Mouse (Mus musculus) ES-E14 (cell line): ENCODE results near the gene Rnf224. TPM values are rescaled to one million over a fixed set of nuclear protein-coding genes. Genes with fewer than 3 reads are reported as not detected.

Experiments used
- DNase-seq: peaks from one replicate; pipeline ENCODE4 v3.0.0-alpha.2; 2013; ENCODE audit warnings: low read depth, low spot score
- H3K27ac ChIP-seq: 2 replicates; pipeline ENCODE4 v1.5.1; 2012; ENCODE audit warnings: low read depth, mild to moderate bottlenecking, low read length, moderate library complexity, mixed read lengths; ENCODE audit not compliant: poor library complexity, insufficient read depth, severe bottlenecking
- H3K36me3 ChIP-seq: 2 replicates; pipeline ENCODE4 v1.6.1; 2012; ENCODE audit warnings: mild to moderate bottlenecking, low read length, moderate library complexity, mixed read lengths; ENCODE audit not compliant: control insufficient read depth, poor library complexity, insufficient read depth, severe bottlenecking
- H3K4me1 ChIP-seq, 2 experiments: fragments of 150-350 bp in 1 of 2; sonication (generic) in 1 of 2; 2 replicates each; pipeline ENCODE4 v1.6.1; 2012; ENCODE audit warnings: low read length in 2 of 2, mild to moderate bottlenecking in 1 of 2, mixed read lengths in 1 of 2; ENCODE audit not compliant: control insufficient read depth in 2 of 2, insufficient read depth in 2 of 2, poor library complexity in 1 of 2
- H3K4me3 ChIP-seq, 2 experiments: fragments of 150-350 bp in 1 of 2; sonication (generic) in 1 of 2; 2 replicates each; pipeline ENCODE4 v1.5.1; 2012; ENCODE audit warnings: low read length in 2 of 2, low read depth in 1 of 2, mild to moderate bottlenecking in 1 of 2, mixed read lengths in 1 of 2; ENCODE audit not compliant: insufficient read depth in 1 of 2, poor library complexity in 1 of 2, severe bottlenecking in 1 of 2
- H3K9ac ChIP-seq: 2 replicates; pipeline ENCODE4 v1.6.1; 2012; ENCODE audit warnings: low read depth, mild to moderate bottlenecking, low read length, mixed read lengths; ENCODE audit not compliant: poor library complexity, insufficient read depth, severe bottlenecking
- H3K9me3 ChIP-seq: fragments of 150-350 bp; sonication (generic); 2 replicates; pipeline ENCODE4 v1.6.1; 2012; ENCODE audit warnings: low read depth, mild to moderate bottlenecking, low read length; ENCODE audit not compliant: control insufficient read depth, insufficient read depth
- CHD2 ChIP-seq: IDR thresholded peaks from 2 replicates; pipeline ENCODE4 v1.6.1; 2014; ENCODE audit warnings: mild to moderate bottlenecking, low read depth, low read length, inconsistent platforms
- HCFC1 ChIP-seq: IDR thresholded peaks from 2 replicates; pipeline ENCODE4 v1.6.1; 2012; ENCODE audit warnings: low read length, inconsistent platforms, borderline replicate concordance; ENCODE audit not compliant: insufficient read depth
- MAFK ChIP-seq: IDR thresholded peaks from 2 replicates; pipeline ENCODE4 v1.6.1; 2014; ENCODE audit warnings: mild to moderate bottlenecking, low read depth, low read length, inconsistent platforms; ENCODE audit not compliant: insufficient read depth
- ZC3H11A ChIP-seq: IDR thresholded peaks from 2 replicates; pipeline ENCODE4 v1.6.1; 2012; ENCODE audit warnings: low read depth, mild to moderate bottlenecking, inconsistent platforms, low read length, borderline replicate concordance
- ZNF384 ChIP-seq: IDR thresholded peaks from 2 replicates; pipeline ENCODE4 v1.6.1; 2012; ENCODE audit warnings: low read depth, low read length, inconsistent platforms
- in situ Hi-C, 2 experiments: fragments of 600-800 bp; cut with MboI; formaldehyde crosslinking; loops; one replicate each; pipeline ENCODE4 v1.15.1; 2025; ENCODE audit warnings: low sequenced_read_pairs in 2 of 2, inconsistent platforms in 1 of 2; ENCODE audit not compliant: unreplicated experiment in 2 of 2
- total RNA-seq: library from RNA; depleted of rRNA; stranded (reverse); fragments of 300-350 nt; gene quantifications from 2 replicates; pipeline ENCODE4 v1.2.3, GENCODE M21; 2012

Gene Rnf224
- total RNA-seq, 1 experiment, result 0.18 TPM

DNA sequence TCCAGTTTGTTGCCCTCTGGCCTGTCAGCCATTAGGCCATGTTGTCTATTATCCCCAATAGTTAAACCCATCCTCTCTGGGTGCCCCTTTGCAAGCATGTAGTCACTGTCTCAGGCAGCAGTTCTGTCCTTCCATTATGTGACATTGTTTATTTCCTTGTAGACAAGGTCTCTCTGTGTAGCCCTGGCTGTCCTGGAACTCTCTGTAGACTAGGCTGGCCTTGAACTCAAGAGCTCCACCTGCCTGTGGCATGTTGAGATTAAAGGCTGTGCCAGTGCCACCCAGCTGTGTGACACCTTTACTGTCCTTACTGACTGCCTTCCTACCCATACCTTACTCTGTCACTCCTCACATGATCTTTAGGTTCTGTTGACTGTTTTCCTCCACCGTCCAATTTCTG, 15.7 kb upstream of the Rnf224 start:
- Histone ChIP-seq H3K4me1 (peaks cover 0 to 2% of the 10 kb centered on the region in 2 experiments; a peak in 2 of 4 replicates), H3K9me3 (no peaks in the 10 kb centered on the region), H3K9ac (no peak overlapping the region), H3K36me3 (peaks cover 47% of the 10 kb centered on the region), H3K4me3 (no peak overlapping the region), H3K27ac (no peak overlapping the region)
- in situ Hi-C loops, result no loop called here
- no peak for DNase-seq
- TF ChIP-seq ZNF384 (no peak), CHD2 (no peak), ZC3H11A (no peak), MAFK (no peak), HCFC1 (no peak)

DNA sequence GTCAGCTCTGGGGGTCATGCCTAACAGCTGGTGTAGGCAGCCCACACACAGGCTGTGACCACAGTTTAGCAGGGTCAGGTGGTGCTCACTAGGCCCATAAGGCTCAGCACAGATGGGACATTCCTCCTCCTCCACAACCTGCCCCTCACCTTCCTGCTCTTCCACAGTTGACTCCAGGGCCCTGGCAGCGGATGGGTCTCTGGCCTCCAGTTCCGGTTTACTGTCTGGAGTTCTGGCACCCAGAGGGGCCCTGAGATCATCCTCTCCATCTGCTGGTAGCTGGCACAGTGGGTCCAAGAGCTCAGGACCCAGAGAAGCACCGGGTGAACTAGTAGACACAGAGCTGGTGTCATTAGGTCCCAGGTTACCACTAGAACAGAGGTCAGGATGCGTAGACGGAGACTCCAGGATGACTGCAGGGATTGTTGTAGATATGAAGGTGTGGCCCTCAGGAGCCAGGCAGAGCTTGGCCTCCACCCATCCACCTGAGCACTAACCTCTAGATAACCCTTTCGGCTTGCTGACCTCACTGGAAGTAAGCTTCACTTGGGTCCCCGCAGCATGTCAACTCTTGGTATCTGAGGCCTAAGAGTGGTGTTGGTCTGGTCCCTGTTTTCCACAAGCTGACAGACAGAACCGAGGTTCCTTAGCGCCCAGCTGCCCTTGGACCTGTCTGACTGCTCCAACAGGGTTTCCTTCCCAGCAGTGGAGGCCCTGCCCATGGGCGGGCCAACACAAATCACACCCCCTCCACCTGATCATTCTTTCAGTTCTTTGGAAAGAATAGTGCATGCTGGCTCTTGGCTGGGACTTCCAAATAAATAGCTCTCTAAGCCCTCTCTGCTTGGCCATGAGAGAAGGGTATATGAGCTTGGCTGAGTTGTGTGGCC, 9.8 kb upstream of the Rnf224 start, which contains the start of gene AL732309.1:
Gene AL732309.1 (minus strand): TSS at position 681 of the 890 bp plus-strand sequence.
- Histone ChIP-seq H3K36me3 (peaks cover 43% of the 10 kb centered on the region), H3K9me3 (no peaks in the 10 kb centered on the region), H3K9ac (no peak within 1 kb of the TSS), H3K4me3 (no peak within 1 kb of the TSS), H3K27ac (no peak within 1 kb of the TSS), H3K4me1 (peaks cover 2 to 13% of the 10 kb centered on the region in 2 experiments; a peak in 3 of 4 replicates)
- in situ Hi-C loops, result no loop called here
- TF ChIP-seq MAFK (no peak), ZC3H11A (no peak), CHD2 (no peak), HCFC1 (no peak), ZNF384 (no peak)
- DNase-seq, result no peak

DNA sequence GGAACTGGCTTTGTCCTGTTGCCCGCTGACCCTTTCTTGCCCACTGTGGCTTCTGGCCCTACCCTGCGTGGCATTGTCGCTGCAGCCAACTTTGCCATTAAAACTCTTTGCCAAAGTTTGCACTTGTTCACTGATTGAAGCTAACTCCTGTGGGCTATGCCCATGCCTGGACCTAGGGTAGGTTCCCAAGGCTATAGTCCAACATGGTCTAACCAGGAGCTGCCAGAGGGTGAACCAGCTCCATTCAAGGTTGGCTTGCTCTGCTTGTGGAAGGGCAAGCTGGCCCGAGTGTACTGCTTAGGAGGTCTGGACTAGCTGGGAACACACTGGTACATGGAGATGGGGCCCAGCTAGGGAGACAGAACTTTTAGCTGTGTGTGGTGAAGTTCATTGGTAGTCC, 7.6 kb upstream of the Rnf224 start:
- no peak for TF ChIP-seq ZC3H11A
- no peak for TF ChIP-seq CHD2
- no peak for TF ChIP-seq ZNF384
- no peak for TF ChIP-seq MAFK
- TF ChIP-seq HCFC1, result no peak
- DNase-seq, result no peak
- Histone ChIP-seq H3K9me3 (no peaks in the 10 kb centered on the region), H3K9ac (no peak overlapping the region), H3K4me1 (peaks cover 8 to 21% of the 10 kb centered on the region in 2 experiments; a peak in 3 of 4 replicates), H3K36me3 (peaks cover 25% of the 10 kb centered on the region), H3K4me3 (no peak overlapping the region), H3K27ac (no peak overlapping the region)
- in situ Hi-C loops, result no loop called here

DNA sequence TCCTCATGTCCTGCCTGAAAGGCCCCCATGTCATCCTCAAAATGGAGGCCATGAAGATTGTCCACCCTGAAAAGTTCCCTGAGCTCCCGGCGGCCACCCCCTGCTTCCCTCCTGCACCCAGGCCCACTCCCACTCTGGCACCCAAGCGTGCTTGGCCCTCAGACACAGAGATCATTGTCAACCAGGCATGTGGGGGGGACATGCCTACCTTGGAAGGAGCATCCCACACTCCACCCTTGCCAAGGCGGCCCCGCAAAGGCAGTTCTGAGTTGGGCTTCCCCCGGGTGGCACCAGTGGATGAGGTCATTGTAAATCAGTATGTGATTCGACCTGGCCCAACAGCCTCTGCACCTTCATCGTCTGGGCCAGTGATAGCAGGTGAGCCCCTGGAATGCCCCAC, 6.8 kb upstream of the Rnf224 start:
- H3K36me3 ChIP-seq, result peaks cover 19% of the 10 kb centered on the region
- H3K4me3 ChIP-seq, result no peak overlapping the region
- H3K4me1 ChIP-seq, result peaks cover 8 to 23% of the 10 kb centered on the region in 2 experiments; a peak in 3 of 4 replicates
- H3K27ac ChIP-seq, result no peak overlapping the region
- in situ Hi-C loops, result no loop called here
- no peak overlapping the region for H3K9ac ChIP-seq
- TF ChIP-seq CHD2 (no peak), ZNF384 (no peak), ZC3H11A (no peak), HCFC1 (no peak), MAFK (no peak)
- H3K9me3 ChIP-seq, result no peaks in the 10 kb centered on the region
- no peak for DNase-seq
